Mouse (Mus musculus): ENCODE measurements around the gene Mllt3. TPM values are rescaled to one million over a fixed set of nuclear protein-coding genes. Genes with fewer than 3 reads are reported as not detected.

The Mllt3 gene
- 15.6 and 23.8 TPM in 2 replicates for polyA plus RNA-seq (2011; ENCODE audit: insufficient read depth, insufficient read length, low replicate concordance, missing spikeins)

DNA sequence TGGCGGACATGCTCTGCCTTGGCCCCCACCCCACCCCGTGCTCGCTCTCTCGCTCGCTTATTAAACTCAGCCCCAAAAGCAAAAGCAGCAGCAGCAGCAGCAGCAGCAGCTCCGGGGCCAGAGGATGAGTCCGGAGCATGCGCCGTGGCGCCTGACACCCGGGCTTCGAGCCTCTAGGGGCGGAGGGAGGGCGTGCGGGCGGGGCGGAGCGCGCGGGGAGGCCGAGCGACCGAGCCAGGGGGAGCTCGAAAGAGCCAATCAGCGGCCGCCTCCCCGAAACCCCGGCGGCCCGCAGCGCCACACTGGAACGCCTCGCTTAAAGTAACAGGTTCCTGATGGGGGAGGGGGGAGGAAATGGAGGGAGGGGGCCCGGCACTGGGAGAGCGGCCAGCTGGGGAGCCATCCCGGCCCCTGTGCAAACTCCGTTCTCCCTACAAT lies at the start of gene Mllt3:
Gene Mllt3, minus strand, starts transcription at position 149 of the 438 bp plus-strand sequence.
- Histone ChIP-seq H3K4me3 (replicated peaks; ENCODE audit: control insufficient read depth, low read depth, low read length) (peak within 1 kb of the TSS; percentile 96), H3K27ac (ENCODE audit: control insufficient read depth, insufficient read depth, low read depth, low read length, poor library complexity) (peak within 1 kb of the TSS; percentile 56), H3K4me1 (ENCODE audit: control insufficient read depth, insufficient read depth, low read length) (no peaks in the 10 kb centered on the region; the same call in 1 of the 2 replicates)
- TF ChIP-seq POLR2A (IDR thresholded peaks at IDR 0.05; ENCODE audit: borderline replicate concordance, control insufficient read depth, low read depth, low read length), result peak; percentile 35; the same call in 1 of the 2 replicates
- TF ChIP-seq CTCF (IDR thresholded peaks at IDR 0.05; ENCODE audit: control insufficient read depth, insufficient read depth, low read length), result no peak
- WGBS, result under 1% methylated on average over 37 of the region's 37 CpGs

GRCm38 (mm10) chr4:88082381-88082780 lies 49.2 kb upstream of the Mllt3 start:
- H3K4me1 ChIP-seq (ENCODE audit: control insufficient read depth, insufficient read depth, low read length), result peaks cover 2% of the 10 kb centered on the region; the same call in 1 of the 2 replicates
- no peak overlapping the region for H3K27ac ChIP-seq (ENCODE audit: control insufficient read depth, insufficient read depth, low read depth, low read length, poor library complexity)
- WGBS, result 61% methylated on average over 4 of the region's 4 CpGs
- H3K4me3 ChIP-seq (replicated peaks; ENCODE audit: control insufficient read depth, low read depth, low read length), result no peak overlapping the region
- TF ChIP-seq POLR2A (IDR thresholded peaks at IDR 0.05; ENCODE audit: borderline replicate concordance, control insufficient read depth, low read depth, low read length), result no peak
- TF ChIP-seq CTCF (IDR thresholded peaks at IDR 0.05; ENCODE audit: control insufficient read depth, insufficient read depth, low read length), result no peak

- Histone ChIP-seq H3K4me3 (replicated peaks; ENCODE audit: control insufficient read depth, low read depth, low read length) (no peak overlapping the region), H3K27ac (ENCODE audit: control insufficient read depth, insufficient read depth, low read depth, low read length, poor library complexity) (no peak overlapping the region), H3K4me1 (ENCODE audit: control insufficient read depth, insufficient read depth, low read length) (peaks cover 2% of the 10 kb centered on the region; the same call in 1 of the 2 replicates)
- 91% methylated on average over 3 of the region's 3 CpGs for WGBS
- TF ChIP-seq CTCF (IDR thresholded peaks at IDR 0.05; ENCODE audit: control insufficient read depth, insufficient read depth, low read length), result no peak
- no peak for TF ChIP-seq POLR2A (IDR thresholded peaks at IDR 0.05; ENCODE audit: borderline replicate concordance, control insufficient read depth, low read depth, low read length)
Measured at GRCm38 (mm10) chr4:88081885-88082284, 48.7 kb upstream of the Mllt3 start.

- no peak overlapping the region for H3K27ac ChIP-seq (ENCODE audit: control insufficient read depth, insufficient read depth, low read depth, low read length, poor library complexity)
- TF ChIP-seq POLR2A (IDR thresholded peaks at IDR 0.05; ENCODE audit: borderline replicate concordance, control insufficient read depth, low read depth, low read length) (no peak), CTCF (IDR thresholded peaks at IDR 0.05; ENCODE audit: control insufficient read depth, insufficient read depth, low read length) (no peak)
- no peak overlapping the region for H3K4me3 ChIP-seq (replicated peaks; ENCODE audit: control insufficient read depth, low read depth, low read length)
- 45% methylated on average over 5 of the region's 5 CpGs for WGBS
- H3K4me1 ChIP-seq (ENCODE audit: control insufficient read depth, insufficient read depth, low read length), result peaks cover 2% of the 10 kb centered on the region; the same call in 1 of the 2 replicates
Measured at GRCm38 (mm10) chr4:88081417-88081816, 48.3 kb upstream of the Mllt3 start.

DNA sequence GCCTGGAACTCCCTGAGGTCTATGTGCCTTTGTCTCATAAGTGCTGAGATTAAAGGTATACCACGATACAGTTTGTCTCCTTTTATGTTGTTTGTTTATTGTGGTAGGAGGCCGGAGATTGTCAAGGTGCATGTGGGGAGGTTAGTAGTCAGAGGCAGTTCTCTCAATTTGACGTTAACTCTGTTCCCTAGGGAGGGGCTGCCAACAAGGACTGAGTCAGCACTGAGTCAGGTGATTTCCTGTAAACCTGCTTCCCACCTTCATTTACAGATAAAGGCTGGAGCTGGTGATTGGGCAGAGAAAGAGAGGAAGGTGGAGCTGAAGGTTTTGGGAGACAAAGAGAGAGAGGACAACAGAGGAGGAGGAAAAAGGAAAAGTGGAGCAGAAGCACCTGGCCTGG lies 45.8 kb upstream of the Mllt3 start:
- Histone ChIP-seq H3K27ac (ENCODE audit: control insufficient read depth, insufficient read depth, low read depth, low read length, poor library complexity) (no peak overlapping the region), H3K4me3 (replicated peaks; ENCODE audit: control insufficient read depth, low read depth, low read length) (no peak overlapping the region), H3K4me1 (ENCODE audit: control insufficient read depth, insufficient read depth, low read length) (peaks cover 2% of the 10 kb centered on the region; the same call in 1 of the 2 replicates)
- WGBS, result 52% methylated on average over 3 of the region's 3 CpGs
- TF ChIP-seq POLR2A (IDR thresholded peaks at IDR 0.05; ENCODE audit: borderline replicate concordance, control insufficient read depth, low read depth, low read length), result no peak
- TF ChIP-seq CTCF (IDR thresholded peaks at IDR 0.05; ENCODE audit: control insufficient read depth, insufficient read depth, low read length), result no peak

- no peaks in the 10 kb centered on the region for H3K4me1 ChIP-seq (ENCODE audit: control insufficient read depth, insufficient read depth, low read length)
- TF ChIP-seq CTCF (IDR thresholded peaks at IDR 0.05; ENCODE audit: control insufficient read depth, insufficient read depth, low read length), result no peak
- TF ChIP-seq POLR2A (IDR thresholded peaks at IDR 0.05; ENCODE audit: borderline replicate concordance, control insufficient read depth, low read depth, low read length), result no peak
- H3K27ac ChIP-seq (ENCODE audit: control insufficient read depth, insufficient read depth, low read depth, low read length, poor library complexity), result no peak overlapping the region
- H3K4me3 ChIP-seq (replicated peaks; ENCODE audit: control insufficient read depth, low read depth, low read length), result no peak overlapping the region
- 74% methylated on average over 2 of the region's 2 CpGs for WGBS
Measured at GRCm38 (mm10) chr4:88075388-88075787, 42.2 kb upstream of the Mllt3 start.

DNA sequence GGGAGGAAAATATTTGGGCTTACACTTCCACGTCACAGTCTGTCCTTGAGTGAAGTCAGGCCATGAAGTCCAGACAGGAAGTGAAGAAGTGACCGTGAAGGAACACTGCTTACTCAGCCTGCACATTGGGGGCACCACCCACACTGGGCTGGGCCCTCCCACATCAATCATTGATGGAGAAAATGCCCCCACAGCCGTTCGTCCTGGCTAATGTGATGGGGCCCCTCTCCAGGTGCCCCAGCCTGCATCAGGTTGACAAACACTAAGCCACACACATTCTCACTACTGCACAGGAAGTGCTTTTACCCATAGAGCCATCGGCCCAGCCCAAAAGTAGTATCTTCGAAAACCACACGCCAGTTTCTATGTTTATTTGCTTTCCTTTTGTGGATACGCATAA lies 13.1 kb upstream of the Mllt3 start:
- TF ChIP-seq POLR2A (IDR thresholded peaks at IDR 0.05; ENCODE audit: borderline replicate concordance, control insufficient read depth, low read depth, low read length) (no peak), CTCF (IDR thresholded peaks at IDR 0.05; ENCODE audit: control insufficient read depth, insufficient read depth, low read length) (no peak)
- H3K4me3 ChIP-seq (replicated peaks; ENCODE audit: control insufficient read depth, low read depth, low read length), result no peak overlapping the region

DNA sequence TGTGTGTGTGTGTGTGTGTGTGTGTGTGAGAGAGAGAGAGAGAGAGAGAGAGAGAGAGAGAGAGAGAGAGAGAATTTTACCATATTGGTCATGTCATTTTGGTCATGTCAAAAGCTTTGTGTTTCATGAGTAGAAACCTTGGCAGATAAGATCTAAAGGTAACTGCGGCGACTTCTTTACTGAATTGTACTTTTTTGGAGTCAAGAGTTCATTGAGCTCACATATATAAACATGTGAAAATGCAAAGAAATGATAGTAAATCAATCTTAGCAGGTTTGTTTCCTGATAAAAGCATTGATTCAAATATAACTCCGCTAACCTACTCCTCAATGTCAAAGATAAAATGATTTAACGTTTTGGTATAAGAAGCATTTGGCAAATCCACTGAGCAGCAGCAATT lies 12.0 kb upstream of the Mllt3 start:
- TF ChIP-seq CTCF (IDR thresholded peaks at IDR 0.05; ENCODE audit: control insufficient read depth, insufficient read depth, low read length) (no peak), POLR2A (IDR thresholded peaks at IDR 0.05; ENCODE audit: borderline replicate concordance, control insufficient read depth, low read depth, low read length) (no peak)
- H3K4me3 ChIP-seq (replicated peaks; ENCODE audit: control insufficient read depth, low read depth, low read length), result no peak overlapping the region
- H3K27ac ChIP-seq (ENCODE audit: control insufficient read depth, insufficient read depth, low read depth, low read length, poor library complexity), result no peak overlapping the region
- WGBS, result 66% methylated on average over 4 of the region's 4 CpGs
- H3K4me1 ChIP-seq (ENCODE audit: control insufficient read depth, insufficient read depth, low read length), result no peaks in the 10 kb centered on the region

More for the DNA sequence above, 13.1 kb upstream of the Mllt3 start:
- Histone ChIP-seq H3K27ac (ENCODE audit: control insufficient read depth, insufficient read depth, low read depth, low read length, poor library complexity) (no peak overlapping the region), H3K4me1 (ENCODE audit: control insufficient read depth, insufficient read depth, low read length) (no peaks in the 10 kb centered on the region)
- WGBS, result 13% methylated on average over 8 of the region's 8 CpGs

DNA sequence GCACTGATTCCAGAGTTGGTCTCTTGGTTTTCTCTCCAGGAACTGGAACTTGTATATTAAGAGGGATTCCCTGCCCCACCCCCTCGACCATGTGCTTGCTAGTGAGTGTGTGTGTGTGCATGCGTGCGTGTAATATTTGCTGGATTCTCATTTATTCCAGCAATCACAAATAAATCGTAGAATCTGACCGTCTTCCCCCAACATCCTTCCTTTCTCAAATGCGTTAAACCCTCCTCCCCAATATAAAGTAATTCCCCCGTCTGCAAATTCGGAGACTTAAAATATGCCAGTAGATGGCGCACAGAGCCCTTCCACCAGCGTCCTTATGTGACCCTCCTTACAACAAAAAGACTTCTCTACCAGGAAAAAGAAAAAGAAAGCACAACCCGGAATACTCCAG lies 2.2 kb upstream of the Mllt3 start:
- H3K4me1 ChIP-seq (ENCODE audit: control insufficient read depth, insufficient read depth, low read length), result no peaks in the 10 kb centered on the region; the same call in 1 of the 2 replicates
- WGBS, result under 1% methylated on average over 11 of the region's 11 CpGs
- no peak overlapping the region for H3K4me3 ChIP-seq (replicated peaks; ENCODE audit: control insufficient read depth, low read depth, low read length)
- TF ChIP-seq POLR2A (IDR thresholded peaks at IDR 0.05; ENCODE audit: borderline replicate concordance, control insufficient read depth, low read depth, low read length), result no peak
- TF ChIP-seq CTCF (IDR thresholded peaks at IDR 0.05; ENCODE audit: control insufficient read depth, insufficient read depth, low read length), result peak; percentile 43
- H3K27ac ChIP-seq (ENCODE audit: control insufficient read depth, insufficient read depth, low read depth, low read length, poor library complexity), result no peak overlapping the region
